Mouse (Mus musculus) thymus, postnatal 0 days (tissue): ENCODE data around the gene Fmo4. TPM values are rescaled to one million over a fixed set of nuclear protein-coding genes. Genes with fewer than 3 reads are reported as not detected.

Experiments
- DNase-seq: peaks from one replicate; pipeline ENCODE4 v3.0.0-alpha.2; 2015; ENCODE audit warnings: low spot score
- polyA plus RNA-seq: library from polyadenylated mRNA; unstranded; fragments of >200 nt; fragmentation: Nextera tagmentation; extraction: Ambion mirVana; gene quantifications from 2 replicates; pipeline ENCODE4 v1.2.1, GENCODE M21; 2015

Fmo4 gene
- 0.05 and 0.18 TPM in 2 replicates for polyA plus RNA-seq

DNA sequence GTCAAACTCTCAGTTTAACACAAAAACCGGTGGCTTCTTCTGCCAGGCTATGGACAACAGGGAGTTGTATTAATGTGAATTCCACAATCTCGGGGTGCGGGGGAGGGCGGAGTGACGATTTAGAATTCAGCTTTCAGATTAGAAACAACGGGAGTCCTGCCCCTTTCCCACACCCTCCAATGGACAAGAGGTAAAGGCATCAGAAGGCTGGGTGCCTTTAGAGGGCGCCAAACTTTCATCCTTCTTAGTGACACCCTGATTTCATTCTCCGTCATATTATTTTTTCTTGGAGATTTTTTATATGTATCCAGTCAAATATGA lies at the start of gene Fmo4:
Fmo4 (minus strand) TSS at position 137 of the 321 bp plus-strand sequence.
- DNase-seq = no peak

DNA sequence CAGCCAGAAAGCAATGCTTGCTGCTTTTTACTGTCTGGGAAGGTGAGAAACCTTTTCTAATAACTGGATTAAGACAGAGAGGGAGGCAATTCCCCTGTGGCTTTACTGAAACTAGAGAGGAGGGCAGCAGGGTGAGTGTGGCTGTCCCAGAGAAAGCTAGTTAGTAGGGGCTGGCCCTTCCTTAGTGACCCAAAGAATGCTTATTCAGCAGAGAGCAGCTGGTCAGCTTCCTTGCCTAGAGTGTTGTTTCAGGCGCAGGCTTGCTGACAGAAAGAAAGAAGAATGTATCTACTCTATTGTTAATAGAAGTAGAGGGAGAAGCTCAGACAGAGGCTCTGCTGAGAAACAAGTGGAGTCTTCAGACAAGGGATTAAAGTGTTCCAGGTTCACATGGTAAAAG lies 48.6 kb upstream of the Fmo4 start:
- DNase-seq = no peak

- no peak for DNase-seq
Measured at GRCm38 (mm10) chr1:162859996-162860605, 46.3 kb upstream of the Fmo4 start.

- DNase-seq = no peak
Measured at GRCm38 (mm10) chr1:162859545-162859976, 45.8 kb upstream of the Fmo4 start.

DNA sequence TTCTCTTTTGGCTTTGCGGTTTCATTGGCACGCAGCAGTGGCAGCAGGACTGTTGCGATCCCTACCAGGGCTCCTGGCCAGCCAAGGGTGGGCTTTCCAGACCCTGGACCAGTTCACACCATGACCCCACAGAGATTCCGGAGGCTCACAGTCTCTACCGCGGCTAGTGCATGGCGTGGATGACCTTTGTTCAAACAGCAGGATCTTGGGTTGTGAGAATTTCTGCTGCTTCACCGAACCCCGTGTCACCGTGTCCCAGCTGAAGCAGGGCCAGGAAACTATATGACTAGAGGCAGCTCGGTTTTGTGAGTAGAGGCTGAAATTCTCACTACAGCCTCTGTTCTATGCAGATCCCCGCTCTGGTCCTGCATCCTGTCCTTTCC lies 45.0 kb upstream of the Fmo4 start:
- DNase-seq = no peak

DNA sequence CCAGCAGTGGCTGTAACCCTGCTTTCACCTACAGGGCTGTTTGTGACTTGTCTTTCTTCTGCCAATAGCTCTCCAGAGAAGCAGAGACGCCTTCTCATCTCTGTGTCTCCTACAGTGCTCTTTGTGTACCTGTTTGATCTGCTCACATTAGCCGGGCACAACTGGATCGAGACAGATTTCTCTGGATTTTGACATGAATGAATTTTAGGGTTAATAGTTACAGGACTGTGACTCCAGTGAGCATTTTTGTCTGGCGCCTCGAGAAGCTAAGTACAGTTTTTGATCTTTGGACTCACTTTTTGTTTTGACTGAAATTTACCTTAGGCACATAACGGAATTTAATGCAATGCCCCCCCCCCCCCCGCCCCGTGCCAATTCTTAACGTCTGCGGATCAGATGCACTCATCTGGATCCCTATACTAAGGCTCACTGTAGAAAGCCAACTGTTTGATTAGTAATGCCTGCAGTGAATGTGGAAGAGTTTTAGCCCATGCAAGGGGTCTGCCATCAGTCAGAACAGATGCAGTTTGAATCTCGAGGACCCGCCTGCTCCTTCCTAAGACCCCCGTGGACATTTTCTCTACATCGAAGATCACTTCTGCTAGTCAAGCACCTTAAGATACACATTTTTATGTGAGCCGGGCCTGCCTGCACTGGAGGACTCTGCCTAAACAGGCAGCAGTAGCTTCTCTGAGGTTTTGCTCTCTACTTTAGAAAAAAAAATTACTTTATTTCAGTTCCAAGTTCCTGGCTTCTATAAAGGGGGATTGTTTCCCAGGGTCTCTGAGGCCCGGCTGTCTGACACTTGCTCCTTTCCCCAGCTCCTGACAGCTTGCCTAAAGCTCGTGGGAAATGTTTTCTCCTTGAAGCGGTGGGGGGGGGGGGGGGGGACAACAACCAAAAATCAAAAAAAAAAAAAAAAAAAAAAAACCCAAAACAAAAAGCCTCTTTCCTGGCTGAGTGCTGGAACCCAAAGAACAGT lies 44.3 kb upstream of the Fmo4 start:
- DNase-seq = no peak

GRCm38 (mm10) chr1:162853812-162854482 lies 40.2 kb upstream of the Fmo4 start:
- no peak for DNase-seq

GRCm38 (mm10) chr1:162847554-162847953 lies 33.8 kb upstream of the Fmo4 start:
- DNase-seq = no peak

GRCm38 (mm10) chr1:162840211-162840610 lies 26.4 kb upstream of the Fmo4 start:
- no peak for DNase-seq

GRCm38 (mm10) chr1:162838976-162839375 lies 25.2 kb upstream of the Fmo4 start:
- no peak for DNase-seq

GRCm38 (mm10) chr1:162834342-162834741 lies 20.6 kb upstream of the Fmo4 start:
- DNase-seq = no peak

DNA sequence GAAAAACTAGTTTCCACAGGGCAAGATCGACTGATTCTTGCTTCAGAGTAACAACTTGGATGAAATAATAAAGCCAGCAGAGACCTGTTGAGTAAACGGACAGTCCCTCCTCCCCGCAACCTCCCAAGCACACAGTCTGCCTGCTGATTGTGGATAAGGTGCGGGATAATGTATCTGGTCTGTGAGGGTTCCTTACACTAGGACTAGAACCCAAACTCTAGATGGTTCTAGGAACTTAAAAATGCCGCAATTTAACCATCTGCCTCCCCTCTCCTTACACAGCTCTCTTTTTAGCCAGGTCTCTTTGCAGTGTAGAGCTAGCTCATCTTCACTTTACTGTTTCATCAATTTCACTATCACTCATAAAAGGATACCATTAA lies 18.8 kb upstream of the Fmo4 start:
- no peak for DNase-seq

GRCm38 (mm10) chr1:162831838-162832573 lies 18.2 kb upstream of the Fmo4 start:
- DNase-seq = no peak

- no peak for DNase-seq
Measured at GRCm38 (mm10) chr1:162819280-162819679, 5.5 kb upstream of the Fmo4 start.

DNA sequence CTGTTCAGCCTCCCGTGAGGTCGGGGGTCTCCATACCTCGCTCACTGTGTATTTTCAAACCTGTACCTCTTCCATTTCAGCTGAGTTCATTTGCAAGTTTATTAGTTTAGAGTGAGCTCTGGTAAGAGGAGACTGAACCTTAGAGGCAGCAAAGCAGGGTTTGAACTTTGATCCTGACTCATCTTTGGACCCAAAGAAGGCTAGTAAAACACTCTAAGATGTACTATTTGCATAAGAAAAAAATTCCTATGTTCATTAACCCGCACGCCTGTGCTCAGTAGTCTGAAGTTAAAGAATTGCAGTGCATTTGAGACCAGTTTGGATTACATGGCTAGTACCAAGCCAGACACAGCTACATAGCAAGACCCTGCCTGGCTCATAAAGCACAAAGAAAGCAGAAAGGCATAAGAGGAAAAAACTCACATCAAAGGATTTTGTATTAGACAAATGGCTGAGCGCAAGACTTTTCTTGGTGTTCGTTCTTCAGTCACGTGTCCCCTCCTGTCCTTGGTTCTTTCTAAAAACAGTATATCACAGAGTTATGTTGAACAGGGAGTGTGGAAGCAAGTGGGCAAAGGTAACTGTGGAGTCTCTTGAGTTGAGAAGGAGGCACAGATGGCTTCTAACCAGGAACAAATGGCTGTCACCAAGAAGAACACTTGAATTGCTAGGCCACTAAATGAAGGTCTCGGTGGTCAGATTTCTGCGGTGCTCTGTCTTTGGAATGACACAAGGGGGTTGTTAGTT lies 1.8 kb upstream of the Fmo4 start:
- DNase-seq = no peak

DNA sequence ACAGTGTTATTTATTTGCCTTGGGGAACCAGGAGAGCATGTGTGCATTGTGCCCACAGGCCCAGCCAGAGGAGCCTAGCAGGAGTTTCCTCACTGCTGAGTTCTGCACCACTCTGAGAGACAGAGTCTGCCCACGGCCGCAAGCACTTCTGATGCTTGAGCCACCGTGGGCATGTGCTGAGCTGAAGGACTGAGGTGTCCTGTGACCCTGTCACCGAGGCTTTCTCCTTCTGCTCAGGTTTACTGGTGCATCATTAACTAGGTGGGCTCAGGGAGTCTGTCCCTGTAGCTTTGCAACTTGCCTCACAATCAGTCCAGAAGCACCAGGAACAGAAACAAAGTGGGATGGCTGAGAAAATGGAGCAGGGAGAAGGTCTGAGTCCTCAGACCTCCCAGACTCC lies 1.2 kb upstream of the Fmo4 start:
- DNase-seq = no peak

DNA sequence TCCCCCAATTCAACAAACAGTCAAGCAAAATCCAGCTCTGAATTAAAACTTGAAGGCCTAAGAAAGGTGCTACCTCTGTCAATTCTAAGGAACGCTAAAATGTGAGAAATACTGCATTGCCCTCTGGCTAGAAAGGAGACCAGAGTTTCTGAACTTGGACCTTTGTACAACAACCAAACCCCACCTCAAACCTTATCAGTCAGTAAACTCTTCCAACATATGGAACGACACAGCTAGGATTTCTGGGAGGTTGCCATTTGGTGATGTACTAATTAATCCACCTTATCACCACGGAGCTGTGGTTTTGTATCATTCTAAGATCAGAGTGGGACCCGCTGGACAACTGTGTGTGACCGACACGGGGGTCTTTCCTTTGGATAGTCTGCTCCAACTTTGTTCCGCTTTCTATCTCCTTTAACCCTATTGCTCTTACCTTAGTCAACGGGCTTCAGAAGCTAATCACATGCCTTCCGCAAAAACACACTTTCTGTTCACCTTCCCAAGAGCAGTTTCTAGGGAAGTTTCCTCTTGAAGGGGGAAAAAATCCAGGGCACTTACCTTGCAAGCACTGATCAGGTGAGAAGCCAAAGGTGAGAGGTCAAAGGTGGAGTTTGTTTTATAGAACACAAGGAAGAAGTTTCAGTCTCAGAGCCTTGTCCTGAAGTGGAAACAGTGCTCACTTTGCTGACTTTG lies 483 bp downstream of the Fmo4 start:
- no peak for DNase-seq

DNA sequence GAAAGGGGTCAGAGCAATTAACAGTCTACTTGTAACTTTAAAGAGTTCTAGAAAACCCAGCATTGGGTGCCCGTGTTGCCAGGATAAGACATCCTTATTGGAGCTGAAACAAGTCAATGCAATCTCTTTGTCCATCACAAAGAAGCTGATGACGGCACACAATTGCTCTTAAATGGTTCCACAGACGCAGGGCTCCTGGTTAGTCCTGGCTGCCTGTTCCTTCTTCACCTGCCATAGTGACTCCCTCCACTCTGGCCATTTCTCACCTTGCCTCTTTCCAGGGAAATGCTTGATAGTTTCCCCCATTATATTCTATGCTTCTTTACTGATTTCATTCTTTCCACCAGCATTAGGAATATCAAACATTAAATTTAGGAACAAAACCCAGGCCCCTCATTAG lies 5.2 kb downstream of the Fmo4 start:
- DNase-seq = no peak

GRCm38 (mm10) chr1:162807441-162807840 lies 6.3 kb downstream of the Fmo4 start:
- no peak for DNase-seq

DNA sequence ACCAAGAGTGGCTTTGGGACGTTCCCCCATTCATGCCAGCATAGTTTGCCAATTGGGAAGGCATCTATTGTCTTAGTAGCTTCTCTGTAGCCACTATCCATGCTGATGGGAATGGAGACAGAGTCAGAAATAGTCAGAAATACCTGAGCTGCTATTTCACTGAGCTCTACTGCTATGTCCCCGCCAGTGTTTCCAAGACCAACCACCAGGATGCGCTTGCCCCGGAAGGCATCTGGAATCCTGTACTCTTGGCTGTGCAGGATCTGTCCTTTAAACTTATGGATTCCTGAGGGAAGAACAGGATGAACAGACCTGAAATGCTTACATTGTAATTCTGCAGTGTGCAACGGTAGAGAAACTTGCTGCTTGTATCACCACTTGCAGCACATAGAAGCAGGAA lies 8.8 kb downstream of the Fmo4 start:
- no peak for DNase-seq
